Mouse (Mus musculus): ENCODE data around the gene Znrf1.

Znrf1 gene

GRCm38 (mm10) chr8:111619936-111620335 lies 84.0 kb downstream of the Znrf1 start:
- in situ Hi-C loops (cut with MboI; ENCODE audit: low pct_unique_long_range_greater_than_20kb in 1 of 2, low sequenced_read_pairs in 2 of 2, unreplicated experiment in 1 of 2): no loop called here

GRCm38 (mm10) chr8:111622104-111622503 lies 86.2 kb downstream of the Znrf1 start:
- in situ Hi-C loops (cut with MboI; ENCODE audit: low pct_unique_long_range_greater_than_20kb in 1 of 2, low sequenced_read_pairs in 2 of 2, unreplicated experiment in 1 of 2): no loop called here

- in situ Hi-C loops (cut with MboI; ENCODE audit: low pct_unique_long_range_greater_than_20kb in 1 of 2, low sequenced_read_pairs in 2 of 2, unreplicated experiment in 1 of 2): no loop called here
Measured at GRCm38 (mm10) chr8:111622553-111622952, 86.7 kb downstream of the Znrf1 start.

GRCm38 (mm10) chr8:111624081-111624852 lies 88.4 kb downstream of the Znrf1 start:
- in situ Hi-C loops (cut with MboI; ENCODE audit: low pct_unique_long_range_greater_than_20kb in 1 of 2, low sequenced_read_pairs in 2 of 2, unreplicated experiment in 1 of 2): no loop called here

- in situ Hi-C loops (cut with MboI; ENCODE audit: low pct_unique_long_range_greater_than_20kb in 1 of 2, low sequenced_read_pairs in 2 of 2, unreplicated experiment in 1 of 2): no loop called here
Measured at GRCm38 (mm10) chr8:111624853-111625221, 88.9 kb downstream of the Znrf1 start.

- in situ Hi-C loops (cut with MboI; ENCODE audit: low pct_unique_long_range_greater_than_20kb in 1 of 2, low sequenced_read_pairs in 2 of 2, unreplicated experiment in 1 of 2): no loop called here
Measured at GRCm38 (mm10) chr8:111625694-111626527, 90.0 kb downstream of the Znrf1 start.

GRCm38 (mm10) chr8:111626528-111626820 lies 90.6 kb downstream of the Znrf1 start:
- in situ Hi-C loops (cut with MboI; ENCODE audit: low pct_unique_long_range_greater_than_20kb in 1 of 2, low sequenced_read_pairs in 2 of 2, unreplicated experiment in 1 of 2): no loop called here

- in situ Hi-C loops (cut with MboI; ENCODE audit: low pct_unique_long_range_greater_than_20kb in 1 of 2, low sequenced_read_pairs in 2 of 2, unreplicated experiment in 1 of 2): no loop called here
Measured at GRCm38 (mm10) chr8:111626933-111627332, 91.0 kb downstream of the Znrf1 start.

GRCm38 (mm10) chr8:111627923-111628322 lies 92.0 kb downstream of the Znrf1 start:
- in situ Hi-C loops (cut with MboI; ENCODE audit: low pct_unique_long_range_greater_than_20kb in 1 of 2, low sequenced_read_pairs in 2 of 2, unreplicated experiment in 1 of 2): no loop called here

- in situ Hi-C loops (cut with MboI; ENCODE audit: low pct_unique_long_range_greater_than_20kb in 1 of 2, low sequenced_read_pairs in 2 of 2, unreplicated experiment in 1 of 2): no loop called here
Measured at GRCm38 (mm10) chr8:111628401-111628800, 92.5 kb downstream of the Znrf1 start.

- in situ Hi-C loops (cut with MboI; ENCODE audit: low pct_unique_long_range_greater_than_20kb in 1 of 2, low sequenced_read_pairs in 2 of 2, unreplicated experiment in 1 of 2): no loop called here
Measured at GRCm38 (mm10) chr8:111628894-111629501, 93.1 kb downstream of the Znrf1 start.

- in situ Hi-C loops (cut with MboI; ENCODE audit: low pct_unique_long_range_greater_than_20kb in 1 of 2, low sequenced_read_pairs in 2 of 2, unreplicated experiment in 1 of 2): no loop called here
Measured at GRCm38 (mm10) chr8:111630105-111630521, 94.2 kb downstream of the Znrf1 start, which contains the start of gene Ldhd. Gene Ldhd (minus strand): TSS chr8:111630374.

- in situ Hi-C loops (cut with MboI; ENCODE audit: low pct_unique_long_range_greater_than_20kb in 1 of 2, low sequenced_read_pairs in 2 of 2, unreplicated experiment in 1 of 2): no loop called here
Measured at GRCm38 (mm10) chr8:111631589-111631988, 95.7 kb downstream of the Znrf1 start.

GRCm38 (mm10) chr8:111632976-111633375 lies 97.1 kb downstream of the Znrf1 start:
- in situ Hi-C loops (cut with MboI; ENCODE audit: low pct_unique_long_range_greater_than_20kb in 1 of 2, low sequenced_read_pairs in 2 of 2, unreplicated experiment in 1 of 2): no loop called here

- in situ Hi-C loops (cut with MboI; ENCODE audit: low pct_unique_long_range_greater_than_20kb in 1 of 2, low sequenced_read_pairs in 2 of 2, unreplicated experiment in 1 of 2): no loop called here
Measured at GRCm38 (mm10) chr8:111638086-111638485, 102.2 kb downstream of the Znrf1 start.

- in situ Hi-C loops (cut with MboI; ENCODE audit: low pct_unique_long_range_greater_than_20kb in 1 of 2, low sequenced_read_pairs in 2 of 2, unreplicated experiment in 1 of 2): no loop called here
Measured at GRCm38 (mm10) chr8:111641064-111641463, 105.2 kb downstream of the Znrf1 start.

- in situ Hi-C loops (cut with MboI; ENCODE audit: low pct_unique_long_range_greater_than_20kb in 1 of 2, low sequenced_read_pairs in 2 of 2, unreplicated experiment in 1 of 2): no loop called here
Measured at GRCm38 (mm10) chr8:111642496-111642895, 106.6 kb downstream of the Znrf1 start.

- in situ Hi-C loops (cut with MboI; ENCODE audit: low pct_unique_long_range_greater_than_20kb in 1 of 2, low sequenced_read_pairs in 2 of 2, unreplicated experiment in 1 of 2): no loop called here
Measured at GRCm38 (mm10) chr8:111642939-111643263, 107.0 kb downstream of the Znrf1 start.

- in situ Hi-C loops (cut with MboI; ENCODE audit: low pct_unique_long_range_greater_than_20kb in 1 of 2, low sequenced_read_pairs in 2 of 2, unreplicated experiment in 1 of 2): no loop called here
Measured at GRCm38 (mm10) chr8:111643264-111644141, 107.6 kb downstream of the Znrf1 start, which contains the start of gene Zfp1. Gene Zfp1 (plus strand): TSS chr8:111643401.
